Mouse (Mus musculus) embryonic facial prominence, embryonic 13.5 days (tissue): ENCODE data around the gene Card10. TPM values are rescaled to one million over a fixed set of nuclear protein-coding genes. Genes with fewer than 3 reads are reported as not detected.

ENCODE experiments used
- ATAC-seq: fragments of 200-750 bp; cut with Nextera tagmentation; 2 replicates; pipeline ENCODE4 v1.8.0; 2017; ENCODE audit warnings: low read depth; ENCODE audit not compliant: insufficient number of reproducible peaks, insufficient read depth, low FRiP score, low TSS enrichment
- H3K27ac ChIP-seq: fragments of 300-500 bp; sonication (generic); 2 replicates; pipeline ENCODE4 v1.5.1; 2015; ENCODE audit warnings: moderate library complexity, mild to moderate bottlenecking, inconsistent platforms
- H3K27me3 ChIP-seq: fragments of 300-500 bp; sonication (generic); 2 replicates; pipeline ENCODE4 v1.6.1; 2015; ENCODE audit warnings: mild to moderate bottlenecking, inconsistent platforms
- H3K36me3 ChIP-seq: fragments of 300-500 bp; sonication (generic); 2 replicates; pipeline ENCODE4 v1.6.1; 2015; ENCODE audit warnings: mild to moderate bottlenecking, inconsistent platforms
- H3K4me1 ChIP-seq: fragments of 300-500 bp; sonication (generic); 2 replicates; pipeline ENCODE4 v1.6.1; 2015; ENCODE audit warnings: inconsistent platforms
- H3K4me2 ChIP-seq: fragments of 300-500 bp; sonication (generic); 2 replicates; pipeline ENCODE4 v1.6.1; 2015; ENCODE audit warnings: moderate library complexity, mild to moderate bottlenecking, inconsistent platforms
- H3K4me3 ChIP-seq: fragments of 300-500 bp; sonication (generic); 2 replicates; pipeline ENCODE4 v1.5.1; 2015; ENCODE audit warnings: mild to moderate bottlenecking, inconsistent platforms
- H3K9ac ChIP-seq: fragments of 300-500 bp; sonication (generic); 2 replicates; pipeline ENCODE4 v1.6.1; 2015; ENCODE audit warnings: mild to moderate bottlenecking, inconsistent platforms
- H3K9me3 ChIP-seq: fragments of 300-500 bp; sonication (generic); 2 replicates; pipeline ENCODE4 v1.6.1; 2016; ENCODE audit warnings: inconsistent platforms
- WGBS: fragments of 180-500 bp; shearing (Covaris S2); methylation state at CpG from one replicate; pipeline ENCODE4 v1.1.7; 2015; ENCODE audit warnings: mixed read lengths; 5-methylcytosine and 5-hydroxymethylcytosine counted together
- polyA plus RNA-seq: library from polyadenylated mRNA; unstranded; fragments of >200 nt; fragmentation: Nextera tagmentation; extraction: Ambion mirVana; gene quantifications from 2 replicates; pipeline ENCODE4 v1.2.1, GENCODE M21; 2015

The Card10 gene
- polyA plus RNA-seq, 1 experiment from 2014 or later, result 3.2 TPM

GRCm38 (mm10) chr15:78843581-78844469, 41.0 kb upstream of the Card10 start:
- Histone ChIP-seq H3K9me3 (no peaks in the 10 kb centered on the region), H3K27ac (peak overlapping the region; percentile 86; the same call in 1 of the 2 replicates), H3K4me3 (peak overlapping the region; percentile 61), H3K4me1 (peaks cover 70% of the 10 kb centered on the region), H3K4me2 (peak overlapping the region; percentile 84), H3K36me3 (peaks cover 9% of the 10 kb centered on the region), H3K27me3 (no peaks in the 10 kb centered on the region; the same call in 1 of the 2 replicates), H3K9ac (peak overlapping the region; percentile 88)
- 32% methylated on average over 21 of the region's 21 CpGs for WGBS
- no peak for ATAC-seq

DNA sequence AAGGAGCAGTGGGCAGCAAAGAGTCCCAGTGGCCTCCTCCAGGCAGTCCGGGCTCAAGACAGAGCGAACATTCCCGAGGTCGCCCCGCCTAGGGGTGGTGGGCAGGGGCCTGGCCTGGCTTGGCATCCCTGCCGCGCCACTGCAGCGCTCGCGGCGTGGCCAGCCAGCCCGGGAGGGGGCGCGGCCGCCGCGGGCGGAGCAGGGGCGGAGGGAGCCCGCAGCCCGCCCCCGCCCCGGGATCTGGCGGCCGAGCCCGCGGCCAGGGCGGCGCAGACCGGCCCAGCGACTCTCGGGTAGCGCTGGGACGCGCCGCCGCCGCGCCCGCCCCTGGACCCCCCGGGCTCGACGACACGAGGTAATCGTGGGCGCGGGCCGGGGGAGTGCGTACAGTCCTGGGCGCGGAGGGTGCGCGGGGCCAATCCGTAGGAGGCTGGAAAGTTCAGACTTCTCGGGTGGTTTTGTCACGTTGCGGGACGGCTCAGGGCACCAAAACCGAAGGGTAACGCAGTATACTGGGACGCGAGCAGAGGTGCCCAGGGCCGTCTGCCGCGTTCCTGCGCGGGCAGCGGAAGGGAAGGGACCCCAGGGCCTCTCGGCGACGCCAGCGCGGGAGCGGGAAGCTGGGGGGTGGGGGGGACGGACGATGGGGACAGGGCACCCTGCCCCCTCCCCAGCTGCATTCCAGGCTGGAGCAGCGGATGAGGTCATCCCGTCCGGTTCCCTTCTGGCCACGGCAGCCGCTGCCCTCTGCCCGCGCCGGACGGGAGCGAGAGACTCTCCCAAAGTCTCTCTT, 39.7 kb upstream of the Card10 start, which contains the start of gene Cdc42ep1:
Gene Cdc42ep1 (plus strand): TSS at position 254 of the 793 bp plus-strand sequence.
- ATAC-seq, result peak; percentile 49; the same call in 1 of the 2 replicates
- no peaks in the 10 kb centered on the region; the same call in 1 of the 2 replicates for H3K27me3 ChIP-seq
- peak within 1 kb of the TSS; percentile 88 for H3K9ac ChIP-seq
- H3K4me2 ChIP-seq, result peak within 1 kb of the TSS; percentile 84
- peak within 1 kb of the TSS; percentile 61 for H3K4me3 ChIP-seq
- WGBS, result under 1% methylated on average over 80 of the region's 86 CpGs
- H3K27ac ChIP-seq, result peak within 1 kb of the TSS; percentile 86
- peaks cover 6% of the 10 kb centered on the region for H3K36me3 ChIP-seq
- peaks cover 73% of the 10 kb centered on the region for H3K4me1 ChIP-seq
- H3K9me3 ChIP-seq, result no peaks in the 10 kb centered on the region

DNA sequence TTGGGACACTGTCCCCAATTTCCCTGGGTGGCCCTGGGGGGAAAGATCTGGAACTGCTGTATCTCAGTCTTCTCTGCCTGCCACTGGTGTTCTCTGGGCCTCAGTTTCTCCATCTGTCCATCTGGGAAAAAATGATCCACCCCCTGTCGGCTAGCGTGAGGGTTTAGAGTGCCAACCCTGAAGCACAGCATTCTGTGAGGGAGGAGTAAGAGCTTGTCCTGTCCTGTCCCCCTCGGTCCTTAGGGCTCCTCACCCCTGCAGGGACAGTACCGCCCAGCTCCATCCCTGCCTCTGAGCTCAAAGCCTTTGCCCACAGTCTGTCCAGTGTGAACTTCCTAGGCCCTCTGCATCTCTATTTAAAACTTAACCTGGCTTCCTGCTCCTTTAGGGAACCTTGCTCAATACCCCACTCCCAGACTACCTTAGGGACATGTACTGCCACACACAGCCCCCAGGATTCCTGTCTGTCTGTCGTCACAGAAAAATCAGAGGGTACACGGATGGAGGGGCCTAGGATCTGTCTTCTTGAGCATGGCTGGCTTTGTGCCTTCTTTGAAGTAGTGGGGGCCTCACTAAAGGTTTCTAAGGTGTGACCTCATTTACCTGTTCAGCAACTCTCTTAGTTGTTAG, 38.4 kb upstream of the Card10 start:
- ATAC-seq, result no peak
- WGBS, result 28% methylated on average over 6 of the region's 6 CpGs
- 0 out of 2 replicates have a peak overlapping the region, but pooled peaks have one; percentile 84 for H3K4me2 ChIP-seq
- H3K27ac ChIP-seq, result peak overlapping the region; percentile 81
- peaks cover 74% of the 10 kb centered on the region for H3K4me1 ChIP-seq
- no peaks in the 10 kb centered on the region for H3K9me3 ChIP-seq
- H3K27me3 ChIP-seq, result no peaks in the 10 kb centered on the region; the same call in 1 of the 2 replicates
- H3K4me3 ChIP-seq, result no peak overlapping the region
- H3K36me3 ChIP-seq, result no peaks in the 10 kb centered on the region
- 0 out of 2 replicates have a peak overlapping the region, but pooled peaks have one; percentile 1 for H3K9ac ChIP-seq

DNA sequence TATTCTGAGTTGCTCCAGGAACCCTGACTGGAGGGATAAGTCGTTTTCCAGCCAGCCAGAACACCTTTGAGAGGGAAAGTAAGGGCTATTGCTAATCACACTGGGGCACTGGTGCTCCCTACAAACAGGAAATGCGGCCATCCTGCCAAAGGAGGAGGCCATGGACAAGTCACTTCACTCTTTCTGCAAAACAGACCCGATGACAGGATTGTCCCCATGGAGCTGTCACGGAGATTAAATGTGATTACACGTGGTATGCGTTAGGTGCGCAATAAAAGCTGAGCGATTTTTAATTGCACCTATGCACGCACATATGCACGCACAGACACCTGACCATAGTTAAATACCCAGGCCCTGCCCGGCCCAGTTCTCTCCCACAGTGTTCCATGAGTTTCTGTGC, 37.9 kb upstream of the Card10 start:
- Histone ChIP-seq H3K9ac (peak overlapping the region; percentile 57; the same call in 1 of the 2 replicates), H3K4me1 (peaks cover 74% of the 10 kb centered on the region), H3K36me3 (no peaks in the 10 kb centered on the region), H3K4me2 (no peak overlapping the region), H3K4me3 (no peak overlapping the region), H3K9me3 (no peaks in the 10 kb centered on the region), H3K27me3 (no peaks in the 10 kb centered on the region; the same call in 1 of the 2 replicates), H3K27ac (peak overlapping the region; percentile 81)
- no peak for ATAC-seq
- WGBS, result 16% methylated on average over 11 of the region's 11 CpGs

DNA sequence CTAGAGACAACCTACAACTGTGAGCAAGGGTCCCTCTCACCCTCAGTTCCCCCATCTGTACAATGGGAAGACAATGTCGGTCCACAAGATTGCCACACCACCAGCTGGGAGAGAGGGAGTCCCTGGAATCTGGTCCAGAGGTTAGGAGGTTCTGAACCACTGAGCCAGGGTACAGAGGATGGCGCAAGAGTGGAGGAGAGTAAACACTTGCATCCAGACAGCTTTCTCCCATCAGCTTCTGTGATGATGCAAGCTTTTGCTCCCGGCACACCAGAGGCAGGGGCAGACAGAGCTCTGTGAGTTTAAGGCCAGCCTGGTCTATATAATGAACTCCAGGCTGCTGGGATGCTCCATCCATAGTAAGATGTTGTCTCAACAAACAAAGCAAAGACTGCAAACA, 37.4 kb upstream of the Card10 start:
- no peak for ATAC-seq
- H3K27me3 ChIP-seq, result no peaks in the 10 kb centered on the region; the same call in 1 of the 2 replicates
- peaks cover 74% of the 10 kb centered on the region for H3K4me1 ChIP-seq
- H3K9me3 ChIP-seq, result no peaks in the 10 kb centered on the region
- H3K27ac ChIP-seq, result peak overlapping the region; percentile 81
- H3K4me2 ChIP-seq, result peak overlapping the region; percentile 41
- H3K9ac ChIP-seq, result peak overlapping the region; percentile 57; the same call in 1 of the 2 replicates
- no peak overlapping the region for H3K4me3 ChIP-seq
- 24% methylated on average over 3 of the region's 3 CpGs for WGBS
- H3K36me3 ChIP-seq, result no peaks in the 10 kb centered on the region

GRCm38 (mm10) chr15:78839744-78840143, 36.9 kb upstream of the Card10 start:
- Histone ChIP-seq H3K27ac (peak overlapping the region; percentile 81), H3K4me1 (peaks cover 75% of the 10 kb centered on the region), H3K27me3 (no peaks in the 10 kb centered on the region; the same call in 1 of the 2 replicates), H3K4me3 (no peak overlapping the region), H3K4me2 (peak overlapping the region; percentile 41), H3K9me3 (no peaks in the 10 kb centered on the region), H3K9ac (0 out of 2 replicates have a peak overlapping the region, but pooled peaks have one; percentile 57), H3K36me3 (no peaks in the 10 kb centered on the region)
- peak; percentile 44; the same call in 1 of the 2 replicates for ATAC-seq
- whole genome bisulfite sequencing, result 0% methylated on average over 2 of the region's 2 CpGs

DNA sequence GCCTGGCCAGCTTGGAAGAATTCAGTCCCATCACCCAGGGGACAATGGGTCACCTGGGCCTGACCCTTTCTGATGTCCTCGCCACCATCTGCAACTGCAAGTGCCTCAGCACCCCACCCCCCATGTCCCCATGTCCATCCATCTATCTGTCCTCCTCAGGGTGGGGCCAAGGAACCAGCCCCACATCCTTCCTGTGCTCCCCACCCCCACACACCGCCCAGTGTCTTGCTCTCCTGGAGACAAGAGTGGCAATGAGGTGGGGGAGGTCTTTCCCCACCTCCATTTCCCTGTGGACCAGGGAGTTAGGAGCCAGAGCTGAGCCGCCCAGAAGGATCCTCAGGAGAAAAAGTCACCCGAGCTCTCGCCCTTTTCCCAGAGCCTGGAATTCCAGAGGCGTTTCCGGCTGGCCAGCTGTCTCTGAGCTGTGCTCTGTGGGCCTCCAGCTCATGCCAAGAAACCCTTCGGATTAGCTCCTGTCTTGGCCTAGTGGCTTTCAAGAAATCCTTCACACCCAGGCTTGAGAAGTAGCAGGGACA, 33.3 kb upstream of the Card10 start:
- H3K4me1 ChIP-seq, result peaks cover 74% of the 10 kb centered on the region
- peak overlapping the region; percentile 80 for H3K27ac ChIP-seq
- H3K9ac ChIP-seq, result peak overlapping the region; percentile 44; the same call in 1 of the 2 replicates
- no peak for ATAC-seq
- H3K4me2 ChIP-seq, result no peak overlapping the region
- no peaks in the 10 kb centered on the region for H3K27me3 ChIP-seq
- no peak overlapping the region for H3K4me3 ChIP-seq
- no peaks in the 10 kb centered on the region for H3K36me3 ChIP-seq
- H3K9me3 ChIP-seq, result no peaks in the 10 kb centered on the region
- 32% methylated on average over 8 of the region's 8 CpGs for WGBS

GRCm38 (mm10) chr15:78835200-78836085, 32.6 kb upstream of the Card10 start:
- no peaks in the 10 kb centered on the region for H3K27me3 ChIP-seq
- peak overlapping the region; percentile 12; the same call in 1 of the 2 replicates for H3K9ac ChIP-seq
- no peaks in the 10 kb centered on the region for H3K9me3 ChIP-seq
- H3K4me3 ChIP-seq, result no peak overlapping the region
- peaks cover 69% of the 10 kb centered on the region for H3K4me1 ChIP-seq
- H3K36me3 ChIP-seq, result no peaks in the 10 kb centered on the region
- H3K27ac ChIP-seq, result peak overlapping the region; percentile 80
- 17% methylated on average over 12 of the region's 12 CpGs for WGBS
- no peak for ATAC-seq
- H3K4me2 ChIP-seq, result no peak overlapping the region

GRCm38 (mm10) chr15:78834233-78835005, 31.6 kb upstream of the Card10 start:
- no peak overlapping the region for H3K4me2 ChIP-seq
- H3K27ac ChIP-seq, result peak overlapping the region; percentile 80
- peaks cover 58% of the 10 kb centered on the region for H3K4me1 ChIP-seq
- no peak for ATAC-seq
- WGBS, result 27% methylated on average over 10 of the region's 10 CpGs
- no peaks in the 10 kb centered on the region for H3K9me3 ChIP-seq
- no peak overlapping the region for H3K4me3 ChIP-seq
- H3K27me3 ChIP-seq, result no peaks in the 10 kb centered on the region
- H3K36me3 ChIP-seq, result no peaks in the 10 kb centered on the region
- no peak overlapping the region for H3K9ac ChIP-seq
